12 mouse cellular contexts compared by ENCODE assay signal in genomic region chr6:88194978-88195325, GRCm38 (mm10). TPM values are rescaled to one million over a fixed set of nuclear protein-coding genes. Genes with fewer than 3 reads are reported as not detected.
DNase-seq lines count a peak whose midpoint lies in the region; ATAC-seq lines count a peak whose summit lies in the region.
"Had no signal": no experiment of that assay in that cellular context is flagged by ENCODE, and none has a peak within 500 bp of the region (broad histone marks: within the 10 kb centered on the region; RNA-seq: fewer than 3 reads in every experiment).

No protein-coding gene starts in this region.

- H3K9ac ChIP-seq in hindbrain, embryonic 16.5 days (ENCODE audit: low read depth, low read length), result no peak overlapping the region
- H3K9ac ChIP-seq in hindbrain, embryonic 13.5 days, result peak overlapping the region; percentile 70; the same call in 1 of the 2 replicates
- H3K9ac ChIP-seq in neural tube, embryonic 12.5 days, result no peak overlapping the region
- H3K9ac ChIP-seq: forebrain, embryonic 13.5 days; limb, embryonic 13.5 days had no signal

- peaks cover 100% of the 10 kb centered on the region for H3K27me3 ChIP-seq in hindbrain, embryonic 10.5 days (ENCODE audit: insufficient read depth, poor library complexity, severe bottlenecking)
- peaks cover 83% of the 10 kb centered on the region for H3K27me3 ChIP-seq in hindbrain, embryonic 16.5 days (replicated peaks; ENCODE audit: control insufficient read depth, insufficient read depth, low read length)
- H3K27me3 ChIP-seq in hindbrain, embryonic 13.5 days, result peaks cover 98% of the 10 kb centered on the region
- peaks cover 100% of the 10 kb centered on the region for H3K27me3 ChIP-seq in neural tube, embryonic 12.5 days (replicated peaks)

- no peaks in the 10 kb centered on the region for H3K9me3 ChIP-seq in hindbrain, embryonic 10.5 days
- H3K9me3 ChIP-seq in hindbrain, embryonic 16.5 days (ENCODE audit: control insufficient read depth, low read length), result no peaks in the 10 kb centered on the region
- H3K9me3 ChIP-seq in hindbrain, embryonic 13.5 days, result no peaks in the 10 kb centered on the region
- no peaks in the 10 kb centered on the region for H3K9me3 ChIP-seq in neural tube, embryonic 12.5 days
- H3K9me3 ChIP-seq: forebrain, embryonic 13.5 days; limb, embryonic 13.5 days had no signal

- H3K4me1 ChIP-seq in hindbrain, embryonic 10.5 days (replicated peaks), result peaks cover 67% of the 10 kb centered on the region
- H3K4me1 ChIP-seq in hindbrain, embryonic 16.5 days (ENCODE audit: control insufficient read depth, insufficient read depth, low read depth, low read length), result peaks cover 34% of the 10 kb centered on the region
- peaks cover 59% of the 10 kb centered on the region for H3K4me1 ChIP-seq in hindbrain, embryonic 13.5 days (replicated peaks)
- peaks cover 48% of the 10 kb centered on the region for H3K4me1 ChIP-seq in neural tube, embryonic 12.5 days

- H3K4me3 ChIP-seq in hindbrain, embryonic 10.5 days, result peak overlapping the region; percentile 43; the same call in 1 of the 2 replicates
- H3K4me3 ChIP-seq in hindbrain, embryonic 16.5 days (ENCODE audit: low read length), result no peak overlapping the region; the same call in 1 of the 2 replicates
- peak overlapping the region; percentile 41 for H3K4me3 ChIP-seq in hindbrain, embryonic 13.5 days
- H3K4me3 ChIP-seq in neural tube, embryonic 12.5 days, result peak overlapping the region; percentile 3; the same call in 1 of the 2 replicates

- DNase-seq in hindbrain, embryonic 10.5 days (ENCODE audit: low spot score), result peak; percentile 54
- peak; percentile 31 for DNase-seq in retina, embryonic 14.5 days (ENCODE audit: low spot score)
- no peak for DNase-seq in retina, postnatal 1 day
- no peak for DNase-seq in c-Kit-positive CD71-positive TER-119-positive erythroid progenitor cells, embryonic 14.5 days (ENCODE audit: low spot score)
- DNase-seq: lung, postnatal 36 days had no signal

- H3K27ac ChIP-seq in hindbrain, embryonic 10.5 days, result no peak overlapping the region
- H3K27ac ChIP-seq in hindbrain, embryonic 16.5 days (ENCODE audit: low read depth, low read length), result no peak overlapping the region
- H3K27ac ChIP-seq in hindbrain, embryonic 13.5 days, result 0 out of 2 replicates have a peak overlapping the region, but pooled peaks have one; percentile 2
- no peak overlapping the region for H3K27ac ChIP-seq in neural tube, embryonic 12.5 days
- H3K27ac ChIP-seq: forebrain, embryonic 13.5 days; layer of hippocampus, adult 2 months; limb, embryonic 13.5 days had no signal

- H3K36me3 ChIP-seq in hindbrain, embryonic 10.5 days, result no peaks in the 10 kb centered on the region
- no peaks in the 10 kb centered on the region for H3K36me3 ChIP-seq in hindbrain, embryonic 16.5 days (ENCODE audit: control insufficient read depth, insufficient read depth, low read length)
- no peaks in the 10 kb centered on the region for H3K36me3 ChIP-seq in hindbrain, embryonic 13.5 days
- H3K36me3 ChIP-seq in neural tube, embryonic 12.5 days, result no peaks in the 10 kb centered on the region
- H3K36me3 ChIP-seq: limb, embryonic 13.5 days had no signal

- no peak overlapping the region for H3K4me2 ChIP-seq in hindbrain, embryonic 16.5 days (ENCODE audit: low read length)
- peak overlapping the region; percentile 54 for H3K4me2 ChIP-seq in hindbrain, embryonic 13.5 days
- H3K4me2 ChIP-seq in neural tube, embryonic 12.5 days (replicated peaks), result no peak overlapping the region

- no peak for ATAC-seq in hindbrain, embryonic 16.5 days
- ATAC-seq in hindbrain, embryonic 13.5 days (ENCODE audit: low FRiP score), result no peak
- ATAC-seq in neural tube, embryonic 12.5 days (ENCODE audit: low FRiP score, low read depth), result no peak
- no peak for ATAC-seq in frontal cortex, adult (ENCODE audit: low TSS enrichment)
- ATAC-seq: forebrain, embryonic 13.5 days had no signal

- WGBS in hindbrain, embryonic 10.5 days, result 3% methylated on average over 7 of the region's 7 CpGs
- 8% methylated on average over 7 of the region's 7 CpGs for WGBS in hindbrain, embryonic 16.5 days
- WGBS in hindbrain, embryonic 13.5 days, result 9% methylated on average over 7 of the region's 7 CpGs
- under 1% methylated on average over 7 of the region's 7 CpGs for WGBS in neural tube, embryonic 12.5 days

RNA-seq across cellular contexts. Expression of gene Gata2, which starts 1.3 kb away (rescaled TPM):
- polyA plus RNA-seq in hindbrain, embryonic 10.5 days (2016; fragmentation: Nextera tagmentation; extraction: Ambion mirVana), result 20.0 and 20.8 TPM in 2 replicates
- polyA plus RNA-seq in hindbrain, embryonic 16.5 days (2015; fragmentation: Nextera tagmentation; extraction: Ambion mirVana), result 14.1 and 18.0 TPM in 2 replicates
- polyA plus RNA-seq in hindbrain, embryonic 13.5 days (2015; fragmentation: Nextera tagmentation; extraction: Ambion mirVana), result 20.6 and 27.0 TPM in 2 replicates
- 9.0 and 13.7 TPM in 2 replicates for polyA plus RNA-seq in neural tube, embryonic 12.5 days (2016; fragmentation: Nextera tagmentation; extraction: Ambion mirVana)

RNA-seq across cellular contexts. Expression of gene Dnajb8, which starts 27.1 kb away (rescaled TPM):
- not detected in 2 replicates for polyA plus RNA-seq in hindbrain, embryonic 10.5 days (2016; fragmentation: Nextera tagmentation; extraction: Ambion mirVana)
- polyA plus RNA-seq in hindbrain, embryonic 16.5 days (2015; fragmentation: Nextera tagmentation; extraction: Ambion mirVana), result not detected in 2 replicates
- not detected in 2 replicates for polyA plus RNA-seq in hindbrain, embryonic 13.5 days (2015; fragmentation: Nextera tagmentation; extraction: Ambion mirVana)
- polyA plus RNA-seq in neural tube, embryonic 12.5 days (2016; fragmentation: Nextera tagmentation; extraction: Ambion mirVana), result not detected in 2 replicates
- polyA plus RNA-seq: forebrain, embryonic 13.5 days; limb, embryonic 13.5 days had no signal

Comparison
In these comparisons a context has a peak if more than half of its experiments do, and no peak if none do; other contexts are left out.
1. DNase-seq: peak in hindbrain, embryonic 10.5 days (single experiment) and retina, embryonic 14.5 days (single experiment); none in retina, postnatal 1 day (single experiment) and c-Kit-positive CD71-positive TER-119-positive erythroid progenitor cells, embryonic 14.5 days (single experiment).